Mouse (Mus musculus) forebrain, embryonic 15.5 days (tissue): ENCODE results near the gene Fam198a. TPM values are rescaled to one million over a fixed set of nuclear protein-coding genes. Genes with fewer than 3 reads are reported as not detected.

Experiments used
- ATAC-seq: fragments of 200-750 bp; cut with Nextera tagmentation; replicated peaks from 2 replicates; pipeline ENCODE4 v1.8.0; 2017; ENCODE audit warnings: mild to moderate bottlenecking, moderate TSS enrichment, moderate library complexity
- H3K27ac ChIP-seq: fragments of 300-500 bp; sonication (generic); replicated peaks from 2 replicates; pipeline ENCODE4 v1.5.1; 2015; ENCODE audit warnings: mild to moderate bottlenecking, inconsistent platforms
- H3K27me3 ChIP-seq: fragments of 300-500 bp; sonication (generic); 2 replicates; pipeline ENCODE4 v1.6.1; 2015; ENCODE audit warnings: inconsistent platforms
- H3K36me3 ChIP-seq: fragments of 300-500 bp; sonication (generic); 2 replicates; pipeline ENCODE4 v1.6.1; 2015; ENCODE audit warnings: mild to moderate bottlenecking, inconsistent platforms
- H3K4me1 ChIP-seq: fragments of 300-500 bp; sonication (generic); 2 replicates; pipeline ENCODE4 v1.6.1; 2015; ENCODE audit warnings: inconsistent platforms
- H3K4me2 ChIP-seq: fragments of 300-500 bp; sonication (generic); replicated peaks from 2 replicates; pipeline ENCODE4 v1.6.1; 2015; ENCODE audit warnings: mild to moderate bottlenecking, inconsistent platforms
- H3K4me3 ChIP-seq: fragments of 300-500 bp; sonication (generic); 2 replicates; pipeline ENCODE4 v1.5.1; 2015; ENCODE audit warnings: mild to moderate bottlenecking, inconsistent platforms
- H3K9ac ChIP-seq: fragments of 300-500 bp; sonication (generic); replicated peaks from 2 replicates; pipeline ENCODE4 v1.6.1; 2015; ENCODE audit warnings: mild to moderate bottlenecking, inconsistent platforms
- H3K9me3 ChIP-seq: fragments of 300-500 bp; sonication (generic); 2 replicates; pipeline ENCODE4 v1.6.1; 2016; ENCODE audit warnings: inconsistent platforms
- WGBS: fragments of 180-500 bp; shearing (Covaris S2); methylation state at CpG from one replicate; pipeline ENCODE4 v1.1.7; 2015; ENCODE audit warnings: mixed read lengths; 5-methylcytosine and 5-hydroxymethylcytosine counted together
- polyA plus RNA-seq: library from polyadenylated mRNA; unstranded; fragments of >200 nt; fragmentation: Nextera tagmentation; extraction: Ambion mirVana; gene quantifications from 2 replicates; pipeline ENCODE4 v1.2.1, GENCODE M21; 2015

Gene Fam198a
- polyA plus RNA-seq = 1.4 TPM in 2 replicates

- peaks cover 15% of the 10 kb centered on the region for H3K4me1 ChIP-seq
- WGBS = 2% methylated on average over 14 of the region's 14 CpGs
- H3K4me2 ChIP-seq = peak within 1 kb of the TSS; percentile 38
- H3K9ac ChIP-seq = 0 out of 2 replicates have a peak within 1 kb of the TSS, but pooled peaks have one; percentile 5
- ATAC-seq = peak; percentile 93
- no peaks in the 10 kb centered on the region for H3K9me3 ChIP-seq
- H3K4me3 ChIP-seq = peak within 1 kb of the TSS; percentile 20
- no peaks in the 10 kb centered on the region for H3K27me3 ChIP-seq
- H3K27ac ChIP-seq = peak within 1 kb of the TSS; percentile 63
- H3K36me3 ChIP-seq = no peaks in the 10 kb centered on the region
These were observed at the start of gene Fam198a for GRCm38 (mm10) chr9:121950418-121951113. TSS of gene Fam198a (plus strand) at chr9:121950988.

GRCm38 (mm10) chr9:121901710-121902700 lies 48.8 kb upstream of the Fam198a start:
- 77% methylated on average over 5 of the region's 5 CpGs for WGBS
- ATAC-seq = no peak
- Histone ChIP-seq H3K27ac (no peak overlapping the region), H3K4me2 (no peak overlapping the region), H3K27me3 (no peaks in the 10 kb centered on the region), H3K4me3 (no peak overlapping the region), H3K36me3 (no peaks in the 10 kb centered on the region), H3K9ac (no peak overlapping the region), H3K9me3 (no peaks in the 10 kb centered on the region), H3K4me1 (no peaks in the 10 kb centered on the region)

- WGBS = 79% methylated on average over 8 of the region's 8 CpGs
- H3K27me3 ChIP-seq = no peaks in the 10 kb centered on the region
- H3K27ac ChIP-seq = no peak overlapping the region
- H3K9ac ChIP-seq = no peak overlapping the region
- H3K9me3 ChIP-seq = no peaks in the 10 kb centered on the region
- no peaks in the 10 kb centered on the region for H3K4me1 ChIP-seq
- no peak overlapping the region for H3K4me2 ChIP-seq
- no peaks in the 10 kb centered on the region for H3K36me3 ChIP-seq
- no peak overlapping the region for H3K4me3 ChIP-seq
- ATAC-seq = no peak
These were observed 47.1 kb upstream of the Fam198a start for GRCm38 (mm10) chr9:121903476-121904305.

GRCm38 (mm10) chr9:121904319-121904718 lies 46.5 kb upstream of the Fam198a start:
- no peaks in the 10 kb centered on the region for H3K4me1 ChIP-seq
- no peak for ATAC-seq
- no peaks in the 10 kb centered on the region for H3K36me3 ChIP-seq
- no peaks in the 10 kb centered on the region for H3K27me3 ChIP-seq
- WGBS = 80% methylated on average over 4 of the region's 4 CpGs
- H3K27ac ChIP-seq = no peak overlapping the region
- no peak overlapping the region for H3K9ac ChIP-seq
- no peaks in the 10 kb centered on the region for H3K9me3 ChIP-seq
- no peak overlapping the region for H3K4me3 ChIP-seq
- H3K4me2 ChIP-seq = no peak overlapping the region

- Histone ChIP-seq H3K36me3 (no peaks in the 10 kb centered on the region), H3K4me2 (no peak overlapping the region), H3K4me1 (no peaks in the 10 kb centered on the region), H3K9me3 (no peaks in the 10 kb centered on the region), H3K27me3 (no peaks in the 10 kb centered on the region), H3K9ac (no peak overlapping the region), H3K27ac (no peak overlapping the region), H3K4me3 (no peak overlapping the region)
- ATAC-seq = no peak
- WGBS = 90% methylated on average over 7 of the region's 7 CpGs
These were observed 45.8 kb upstream of the Fam198a start for GRCm38 (mm10) chr9:121904946-121905345.

- H3K4me2 ChIP-seq = no peak overlapping the region
- 73% methylated on average over 4 of the region's 4 CpGs for WGBS
- no peaks in the 10 kb centered on the region for H3K27me3 ChIP-seq
- H3K36me3 ChIP-seq = no peaks in the 10 kb centered on the region
- H3K4me3 ChIP-seq = no peak overlapping the region
- no peaks in the 10 kb centered on the region for H3K4me1 ChIP-seq
- ATAC-seq = no peak
- no peak overlapping the region for H3K27ac ChIP-seq
- H3K9ac ChIP-seq = no peak overlapping the region
- no peaks in the 10 kb centered on the region for H3K9me3 ChIP-seq
These were observed 45.1 kb upstream of the Fam198a start for GRCm38 (mm10) chr9:121905556-121906185.

- H3K9ac ChIP-seq = no peak overlapping the region
- 89% methylated on average over 5 of the region's 5 CpGs for WGBS
- ATAC-seq = no peak
- no peaks in the 10 kb centered on the region for H3K36me3 ChIP-seq
- no peaks in the 10 kb centered on the region for H3K4me1 ChIP-seq
- H3K4me3 ChIP-seq = no peak overlapping the region
- H3K9me3 ChIP-seq = no peaks in the 10 kb centered on the region
- H3K27ac ChIP-seq = no peak overlapping the region
- no peak overlapping the region for H3K4me2 ChIP-seq
- no peaks in the 10 kb centered on the region for H3K27me3 ChIP-seq
These were observed 44.3 kb upstream of the Fam198a start for GRCm38 (mm10) chr9:121906456-121906855.

- no peaks in the 10 kb centered on the region for H3K9me3 ChIP-seq
- H3K27me3 ChIP-seq = no peaks in the 10 kb centered on the region
- no peak overlapping the region for H3K4me3 ChIP-seq
- no peak overlapping the region for H3K4me2 ChIP-seq
- H3K9ac ChIP-seq = no peak overlapping the region
- no peaks in the 10 kb centered on the region for H3K4me1 ChIP-seq
- H3K36me3 ChIP-seq = no peaks in the 10 kb centered on the region
- H3K27ac ChIP-seq = no peak overlapping the region
- no peak for ATAC-seq
- whole genome bisulfite sequencing = 77% methylated on average over 10 of the region's 10 CpGs
These were observed 43.3 kb upstream of the Fam198a start for GRCm38 (mm10) chr9:121907356-121908070.

- H3K9me3 ChIP-seq = no peaks in the 10 kb centered on the region
- 93% methylated on average over 17 of the region's 17 CpGs for whole genome bisulfite sequencing
- H3K27me3 ChIP-seq = no peaks in the 10 kb centered on the region
- H3K4me2 ChIP-seq = no peak overlapping the region
- H3K36me3 ChIP-seq = no peaks in the 10 kb centered on the region
- no peak overlapping the region for H3K4me3 ChIP-seq
- H3K9ac ChIP-seq = no peak overlapping the region
- no peaks in the 10 kb centered on the region for H3K4me1 ChIP-seq
- no peak overlapping the region for H3K27ac ChIP-seq
- ATAC-seq = no peak
These were observed 42.5 kb upstream of the Fam198a start for GRCm38 (mm10) chr9:121908321-121908720.

GRCm38 (mm10) chr9:121909635-121910034 lies 41.2 kb upstream of the Fam198a start:
- ATAC-seq = no peak
- Histone ChIP-seq H3K27me3 (no peaks in the 10 kb centered on the region), H3K36me3 (no peaks in the 10 kb centered on the region), H3K4me3 (no peak overlapping the region), H3K9me3 (no peaks in the 10 kb centered on the region), H3K4me1 (no peaks in the 10 kb centered on the region), H3K9ac (no peak overlapping the region), H3K4me2 (no peak overlapping the region), H3K27ac (no peak overlapping the region)
- WGBS = 73% methylated on average over 6 of the region's 6 CpGs

GRCm38 (mm10) chr9:121911196-121911595 lies 39.6 kb upstream of the Fam198a start:
- no peak overlapping the region for H3K4me2 ChIP-seq
- H3K4me1 ChIP-seq = no peaks in the 10 kb centered on the region
- H3K27me3 ChIP-seq = no peaks in the 10 kb centered on the region
- H3K9ac ChIP-seq = no peak overlapping the region
- WGBS = 92% methylated on average over 7 of the region's 7 CpGs
- H3K27ac ChIP-seq = no peak overlapping the region
- ATAC-seq = no peak
- no peak overlapping the region for H3K4me3 ChIP-seq
- H3K36me3 ChIP-seq = no peaks in the 10 kb centered on the region
- no peaks in the 10 kb centered on the region for H3K9me3 ChIP-seq
